Mouse (Mus musculus): Measurements from ENCODE around the gene Pimreg. TPM values are rescaled to one million over a fixed set of nuclear protein-coding genes. Genes with fewer than 3 reads are reported as not detected.

Pimreg gene
- 0.14 TPM for polyA plus RNA-seq (2014; fragmentation: Illumina TruSeq; extraction: RNeasy Lipid Tissue Mini Kit (QIAGEN cat#74804); ENCODE audit: low read depth, low replicate concordance)

GRCm38 (mm10) chr11:72041768-72042607, at the start of gene Pimreg:
Gene Pimreg, plus strand, starts transcription at chr11:72042032.

DNA sequence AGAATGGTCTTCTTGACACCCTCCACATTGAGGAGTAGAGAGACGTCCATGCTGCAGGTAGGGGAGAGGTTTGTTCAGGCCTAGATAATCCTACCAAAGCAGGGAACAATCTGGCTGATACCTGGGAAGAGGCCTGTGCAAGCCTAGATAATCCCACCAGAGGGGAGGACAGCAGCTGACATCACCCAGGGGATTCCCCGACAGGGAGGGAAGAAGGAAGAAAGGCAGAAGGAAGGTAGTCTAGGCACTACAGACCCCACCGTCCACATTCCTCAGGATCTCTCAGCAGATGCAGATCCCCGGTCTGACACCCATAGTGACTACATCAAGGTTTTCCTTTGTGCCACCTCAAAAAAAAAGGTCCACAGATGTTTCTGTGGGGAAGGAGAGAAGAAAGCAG, 4.4 kb upstream of the Pimreg start, which contains the start of gene Aipl1:
TSS of gene Aipl1 (minus strand) at position 101 of the 400 bp plus-strand sequence.

Other genes with a start within 250 kb of the Pimreg start
- 0.25 TPM for gene Aipl1, start 4.5 kb upstream of the Pimreg start, polyA plus RNA-seq (2014; fragmentation: Illumina TruSeq; extraction: RNeasy Lipid Tissue Mini Kit (QIAGEN cat#74804); ENCODE audit: low read depth, low replicate concordance)
- gene Pitpnm3, start 93.7 kb downstream of the Pimreg start, polyA plus RNA-seq (2014; fragmentation: Illumina TruSeq; extraction: RNeasy Lipid Tissue Mini Kit (QIAGEN cat#74804); ENCODE audit: low read depth, low replicate concordance) = 0.53 TPM
- 0.13 TPM for gene Gm43951, start 164.8 kb downstream of the Pimreg start, polyA plus RNA-seq (2014; fragmentation: Illumina TruSeq; extraction: RNeasy Lipid Tissue Mini Kit (QIAGEN cat#74804); ENCODE audit: low read depth, low replicate concordance)
- 62.7 TPM for gene 4933427D14Rik, start 165.4 kb downstream of the Pimreg start, polyA plus RNA-seq (2014; fragmentation: Illumina TruSeq; extraction: RNeasy Lipid Tissue Mini Kit (QIAGEN cat#74804); ENCODE audit: low read depth, low replicate concordance)
- 25.3 TPM for gene Txndc17, start 165.5 kb downstream of the Pimreg start, polyA plus RNA-seq (2014; fragmentation: Illumina TruSeq; extraction: RNeasy Lipid Tissue Mini Kit (QIAGEN cat#74804); ENCODE audit: low read depth, low replicate concordance)
- 21.0 TPM for gene Med31, start 173.6 kb downstream of the Pimreg start, polyA plus RNA-seq (2014; fragmentation: Illumina TruSeq; extraction: RNeasy Lipid Tissue Mini Kit (QIAGEN cat#74804); ENCODE audit: low read depth, low replicate concordance)
- 11.3 TPM for gene Slc13a5, start 225.2 kb downstream of the Pimreg start, polyA plus RNA-seq (2014; fragmentation: Illumina TruSeq; extraction: RNeasy Lipid Tissue Mini Kit (QIAGEN cat#74804); ENCODE audit: low read depth, low replicate concordance)

Measured in testis, adult 10 weeks (tissue).